Mouse (Mus musculus) cerebellum, postnatal 4 days (tissue): ENCODE measurements around the gene Acnat1.
"Not testable (repeated sequence)": the region's sequence is repeated elsewhere in the genome, so short reads cannot be mapped to it uniquely, and the experiment has no call there.

Experiments
- DNase-seq, 2 experiments: peaks; one replicate each; pipeline ENCODE4 v3.0.0; 2022; ENCODE audit warnings: low spot score in 2 of 2, mixed read lengths in 1 of 2

Acnat1 gene

GRCm38 (mm10) chr4:49456171-49456570 lies 17.5 kb downstream of the Acnat1 start:
- DNase-seq: no peak

GRCm38 (mm10) chr4:49451848-49452551 lies 21.7 kb downstream of the Acnat1 start:
- no peak for DNase-seq

GRCm38 (mm10) chr4:49451133-49451847 lies 22.4 kb downstream of the Acnat1 start:
- DNase-seq: not testable (repeated sequence)

GRCm38 (mm10) chr4:49436968-49437367 lies 36.7 kb downstream of the Acnat1 start:
- DNase-seq: not testable (repeated sequence)

GRCm38 (mm10) chr4:49410151-49410550 lies 63.6 kb downstream of the Acnat1 start:
- not testable (repeated sequence) for DNase-seq

GRCm38 (mm10) chr4:49407957-49408356 lies 65.8 kb downstream of the Acnat1 start, which contains the start of gene Acnat2:
TSS of gene Acnat2 (minus strand) at chr4:49408151.
- DNase-seq: not testable (repeated sequence)
